Mouse (Mus musculus) embryonic fibroblast, embryonic 13.5 days (primary cell): ENCODE measurements around the gene Ccin.

Experiments
- CTCF ChIP-seq: IDR thresholded peaks from 2 replicates; pipeline ENCODE4 v1.5.1; 2011; ENCODE audit warnings: mild to moderate bottlenecking, control low read depth, low read length, moderate library complexity, borderline replicate concordance; ENCODE audit not compliant: insufficient read depth
- POLR2A ChIP-seq: IDR thresholded peaks from 2 replicates; pipeline ENCODE4 v1.6.1; 2011; ENCODE audit warnings: low read depth, mild to moderate bottlenecking, control low read depth, low read length, moderate library complexity

- TF ChIP-seq POLR2A (no peak), CTCF (no peak)
These were observed 27.6 kb downstream of the Ccin start for GRCm38 (mm10) chr4:44010893-44011292.
